Mouse (Mus musculus) left cerebral cortex, postnatal 10 days (tissue): Measurements from ENCODE around the gene Agap1. TPM values are rescaled to one million over a fixed set of nuclear protein-coding genes. Genes with fewer than 3 reads are reported as not detected.
A peak's percentile ranks its signal among the peaks of the same experiment; 100 is the strongest.

Source experiments
- DNase-seq, 2 experiments: peaks; one replicate each; pipeline ENCODE4 v3.0.0; 2021 to 2022; ENCODE audit warnings: low spot score in 2 of 2, mixed read lengths in 1 of 2; ENCODE audit errors: extremely low spot score in 1 of 2
- intact Hi-C: fragments of 180-260 bp; cut with DNase I; formaldehyde crosslinking; loops from one replicate; pipeline ENCODE4 v1.15.1; 2025
- total RNA-seq, 2 experiments: library from RNA; stranded (reverse); gene quantifications; 2 replicates each; pipeline ENCODE4 v1.2.3; 2021

Gene Agap1
- total RNA-seq, 2 experiments from 2014 or later = 300 to 303 TPM

DNA sequence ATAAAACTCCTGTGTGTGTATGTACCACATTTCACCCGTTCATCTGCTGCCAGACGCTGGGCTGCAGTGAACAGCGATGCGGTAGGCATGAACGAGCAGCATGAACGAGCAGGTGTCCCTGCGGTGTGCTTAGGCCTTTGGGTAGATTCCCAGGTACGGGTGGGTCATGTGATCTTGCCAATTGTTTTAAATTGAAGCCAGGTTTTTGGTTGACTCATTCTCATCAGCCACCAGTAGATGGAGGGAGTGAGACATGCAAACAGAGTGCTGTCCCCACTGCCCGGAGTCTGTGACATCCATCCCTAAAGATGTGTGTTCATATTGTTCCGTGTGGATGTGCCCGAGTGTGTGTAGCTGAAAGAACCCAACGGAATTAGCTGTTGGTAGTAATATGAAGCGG lies 71.2 kb downstream of the Agap1 start:
- intact Hi-C loops = loop anchor here (2.0 to 10.0 kb wide), 5 partner anchors 56 to 781 kb away; no protein-coding TSS in a partner anchor
- DNase-seq = peak in 1 of 2 experiments; percentile 52

DNA sequence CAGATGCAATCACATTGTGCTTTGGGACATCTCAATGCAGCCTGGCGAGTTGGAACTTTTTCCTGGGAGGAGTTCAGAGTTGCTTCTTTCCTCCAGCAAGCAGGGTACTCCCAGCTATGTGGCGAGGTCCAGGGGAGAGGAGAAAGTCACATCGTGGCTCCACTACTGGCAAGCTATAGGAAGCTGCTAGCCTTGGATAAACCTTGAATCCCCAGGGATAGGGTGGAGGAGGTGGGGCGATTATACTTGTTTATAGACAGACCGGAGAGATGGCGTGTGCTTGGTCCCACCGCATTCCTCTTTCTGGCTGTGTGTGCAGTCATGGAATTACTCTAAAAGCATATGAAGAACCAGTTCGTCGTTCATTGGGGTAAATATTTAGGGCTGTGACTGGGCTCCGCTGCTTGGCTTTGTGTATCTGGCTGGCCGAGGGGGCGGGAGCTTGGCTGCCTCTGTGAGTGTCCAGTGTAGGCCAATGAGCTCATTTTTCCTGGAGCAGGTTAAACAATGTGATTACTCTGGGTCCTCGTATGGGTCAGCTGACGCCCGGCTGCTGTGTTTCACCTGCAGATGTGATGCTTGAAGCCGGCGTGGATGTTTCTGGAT lies 74.2 kb downstream of the Agap1 start:
- intact Hi-C loops = loop anchor here (5.0 to 10.0 kb wide), 4 partner anchors 54 to 784 kb away; no protein-coding TSS in a partner anchor
- no peak for DNase-seq

DNA sequence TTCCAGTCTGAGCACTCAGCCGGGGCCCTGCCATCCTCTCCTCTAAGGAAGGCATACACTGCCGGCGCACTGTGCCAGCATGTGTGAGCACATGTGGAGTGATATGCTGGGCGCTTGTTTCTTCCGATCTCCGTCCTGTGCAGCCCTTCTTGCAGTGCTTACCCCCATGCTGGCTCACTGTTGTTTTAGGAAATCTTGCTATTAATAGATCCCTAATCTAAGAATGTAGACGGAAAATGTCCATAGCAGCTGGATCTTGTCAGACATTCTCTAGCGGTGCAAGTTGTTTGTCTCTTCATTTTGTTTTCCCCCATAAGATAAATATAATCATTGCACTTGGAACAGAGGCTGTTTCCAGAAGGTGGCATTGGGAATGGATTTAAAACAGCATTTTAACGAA lies 79.1 kb downstream of the Agap1 start:
- no peak for DNase-seq
- intact Hi-C loops = no loop called here

DNA sequence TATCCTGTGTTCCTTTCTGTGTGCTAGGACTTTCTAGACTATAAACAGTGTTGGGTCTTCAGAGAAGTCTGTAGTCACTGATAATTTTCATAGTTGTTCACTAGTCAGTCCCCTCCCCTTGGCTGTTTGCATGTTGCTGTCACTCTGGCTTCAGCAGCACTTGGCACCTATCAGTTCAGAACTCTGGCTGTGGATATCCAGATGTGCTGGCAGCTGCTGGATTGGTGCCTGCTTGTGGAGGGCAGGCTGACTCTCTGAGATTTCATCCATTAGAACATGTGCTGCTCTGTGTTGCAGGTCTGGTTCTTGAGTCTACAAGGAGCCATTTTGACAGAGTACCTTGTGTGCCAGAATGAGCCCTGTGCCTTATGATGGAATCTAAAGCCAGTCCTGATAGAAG lies 80.6 kb downstream of the Agap1 start:
- no peak for DNase-seq
- intact Hi-C loops = no loop called here

DNA sequence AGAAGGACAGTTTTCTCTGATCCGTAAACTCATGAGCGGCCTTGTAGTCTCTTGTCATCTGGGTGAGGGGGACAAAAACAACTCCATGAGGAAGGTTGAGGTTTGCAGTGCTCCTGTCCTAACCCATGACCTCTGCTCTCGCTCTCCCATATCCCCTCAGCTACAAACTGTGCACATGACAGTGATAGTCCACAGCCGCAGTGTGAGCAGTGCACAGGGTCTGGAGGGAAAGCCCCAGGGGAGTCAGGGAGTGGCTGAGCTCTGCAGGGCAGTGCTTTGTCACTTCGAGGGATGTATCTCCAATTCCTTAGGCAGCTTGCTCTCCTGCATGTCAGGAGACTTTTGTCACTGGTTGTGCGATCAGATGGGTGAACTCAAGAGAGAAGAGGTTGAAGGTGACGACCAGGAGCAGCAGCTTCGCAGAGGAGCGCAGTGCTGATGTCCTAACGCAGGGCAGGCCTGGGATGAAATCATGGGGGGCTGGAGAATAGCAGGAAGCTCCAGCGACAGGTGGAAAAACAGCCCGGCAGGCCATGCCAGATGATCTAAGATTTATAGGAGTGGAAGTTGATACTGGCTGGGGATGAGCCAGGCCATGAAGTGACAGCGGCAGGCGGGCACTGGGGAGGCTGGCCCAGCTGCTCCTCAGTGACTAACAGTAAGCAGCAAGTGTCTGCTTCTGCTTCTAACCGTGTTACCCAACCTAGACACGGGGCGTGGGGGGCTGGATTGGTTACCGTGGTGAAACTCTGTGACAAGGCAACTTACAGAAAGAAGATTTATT lies 83.7 kb downstream of the Agap1 start:
- intact Hi-C loops = no loop called here

DNA sequence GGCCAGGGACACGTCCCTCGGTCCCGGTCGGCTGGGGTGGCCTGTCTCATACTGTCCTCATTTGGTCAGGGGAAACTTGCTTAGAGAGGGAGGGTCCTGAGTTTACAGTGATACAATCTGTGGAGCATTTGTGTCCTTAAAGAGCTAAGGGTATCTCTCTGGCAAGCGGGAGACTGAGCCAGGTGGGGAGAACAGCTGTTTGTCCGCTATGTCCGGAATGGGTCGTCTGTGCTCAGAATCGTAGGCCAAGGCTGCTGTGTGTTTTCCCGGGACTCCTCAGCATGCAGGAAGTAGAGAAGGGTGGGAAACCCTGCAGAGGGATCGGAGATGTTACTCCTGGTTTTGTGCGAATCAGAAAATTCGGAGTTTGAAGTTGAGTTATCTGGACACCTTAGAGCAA lies 84.5 kb downstream of the Agap1 start:
- no peak for DNase-seq
- intact Hi-C loops = no loop called here

More for the DNA sequence above, 83.7 kb downstream of the Agap1 start:
- no peak for DNase-seq

DNA sequence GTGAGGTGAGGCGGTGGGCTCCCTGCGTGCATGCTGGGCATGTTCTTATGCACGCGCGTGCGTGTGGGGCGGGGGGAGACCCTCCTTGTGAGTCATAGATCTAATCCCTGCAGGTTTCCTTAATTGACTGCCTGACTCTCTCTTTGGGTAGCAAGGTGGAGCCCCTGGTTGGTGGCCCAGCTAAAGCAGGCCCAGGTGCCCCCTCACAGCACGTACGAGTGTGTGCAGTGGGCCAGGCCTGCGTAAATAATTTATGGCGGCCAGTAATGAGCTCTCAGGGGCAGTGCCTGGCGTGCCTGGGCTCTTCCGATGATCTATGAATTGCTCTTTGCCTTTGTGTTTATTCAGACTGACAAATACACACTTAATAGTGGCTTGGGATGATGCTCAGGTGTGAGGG lies 86.5 kb downstream of the Agap1 start:
- intact Hi-C loops = loop anchor here (5.0 kb wide), 1 partner anchor 86 kb away; no protein-coding TSS in a partner anchor

DNA sequence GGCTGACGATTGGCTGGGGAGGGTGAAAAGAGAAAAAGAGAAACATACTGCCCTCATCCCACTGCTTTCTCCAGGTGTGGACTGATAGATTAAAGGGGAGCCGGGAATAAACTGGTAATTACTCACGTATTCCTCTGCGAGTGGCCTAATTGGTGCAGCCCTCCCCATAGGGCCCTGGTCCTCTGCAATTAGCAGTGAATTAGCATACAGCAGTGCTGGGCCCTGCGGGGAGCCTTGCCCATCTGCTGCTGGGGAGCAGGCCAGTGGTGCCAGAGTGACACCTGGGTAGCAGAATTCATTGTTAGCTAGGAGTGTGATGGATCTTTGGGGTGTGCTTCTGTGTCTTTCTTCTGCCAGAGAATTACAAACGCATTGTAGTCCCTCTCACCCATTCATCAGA lies 87.9 kb downstream of the Agap1 start:
- intact Hi-C loops = loop anchor here (5.0 kb wide), 1 partner anchor 85 kb away; no protein-coding TSS in a partner anchor
- no peak for DNase-seq

More for the DNA sequence above, 86.5 kb downstream of the Agap1 start:
- no peak for DNase-seq

DNA sequence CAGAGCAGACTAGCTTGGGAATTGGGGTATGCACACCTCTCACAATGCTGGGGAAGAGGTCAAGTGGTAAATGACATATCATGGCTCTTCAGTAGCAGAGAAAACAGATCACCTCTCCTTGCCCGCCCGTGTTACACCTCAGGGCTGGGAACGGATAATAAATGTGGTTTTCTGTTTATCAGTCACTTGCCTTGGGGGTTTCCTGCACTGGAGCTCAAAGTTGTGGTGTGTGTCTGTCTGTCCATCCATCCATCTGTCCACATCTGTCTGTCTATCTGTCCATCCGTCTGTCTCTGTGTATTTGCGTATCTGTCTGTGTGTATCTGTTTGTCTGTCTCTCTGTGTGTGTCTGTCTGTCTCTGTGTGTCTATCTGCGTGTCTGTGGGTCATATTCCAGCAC lies 88.7 kb downstream of the Agap1 start:
- intact Hi-C loops = loop anchor here (5.0 kb wide), 1 partner anchor 84 kb away; no protein-coding TSS in a partner anchor

DNA sequence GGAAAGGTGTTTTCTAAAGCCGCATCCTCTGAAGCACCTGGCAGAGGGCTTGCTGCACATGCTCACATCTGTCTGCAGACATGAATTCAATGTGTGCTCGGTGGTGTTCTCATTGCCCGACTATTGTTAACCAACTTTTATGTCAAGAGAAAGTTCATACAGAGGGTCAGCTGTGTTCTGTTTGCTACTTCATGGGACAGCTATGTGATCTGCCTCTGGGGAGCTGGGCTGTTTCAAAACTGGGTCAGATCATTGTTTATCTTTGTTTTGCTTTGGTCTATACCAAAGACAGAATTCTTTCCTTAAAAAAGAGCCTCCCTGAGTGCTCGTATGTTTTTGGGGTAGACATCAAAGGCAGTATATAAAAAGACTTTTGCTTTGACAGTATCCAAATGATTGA lies 89.5 kb downstream of the Agap1 start:
- intact Hi-C loops = loop anchor here (5.0 kb wide), 1 partner anchor 83 kb away; no protein-coding TSS in a partner anchor
- no peak for DNase-seq

More for the DNA sequence above, 88.7 kb downstream of the Agap1 start:
- no peak for DNase-seq

DNA sequence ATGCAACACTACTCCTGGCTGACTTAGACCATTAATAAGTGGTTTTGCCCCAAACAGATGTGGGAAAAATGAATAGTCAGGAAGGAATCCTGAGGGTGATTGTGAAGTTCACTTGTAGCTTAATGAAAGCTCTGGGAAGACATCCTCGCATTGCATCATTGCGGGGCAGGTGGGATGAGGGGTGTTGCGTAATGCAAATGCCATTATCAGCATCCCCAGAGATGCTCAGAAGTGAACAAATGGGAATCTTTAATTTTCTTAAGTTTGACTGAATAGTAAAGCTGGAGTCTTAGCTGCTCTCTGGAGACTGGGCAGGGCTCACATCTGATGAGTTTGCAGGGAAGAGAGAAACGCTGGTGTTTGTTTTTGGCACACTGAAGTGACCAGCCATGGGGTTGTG lies 90.5 kb downstream of the Agap1 start:
- intact Hi-C loops = no loop called here

DNA sequence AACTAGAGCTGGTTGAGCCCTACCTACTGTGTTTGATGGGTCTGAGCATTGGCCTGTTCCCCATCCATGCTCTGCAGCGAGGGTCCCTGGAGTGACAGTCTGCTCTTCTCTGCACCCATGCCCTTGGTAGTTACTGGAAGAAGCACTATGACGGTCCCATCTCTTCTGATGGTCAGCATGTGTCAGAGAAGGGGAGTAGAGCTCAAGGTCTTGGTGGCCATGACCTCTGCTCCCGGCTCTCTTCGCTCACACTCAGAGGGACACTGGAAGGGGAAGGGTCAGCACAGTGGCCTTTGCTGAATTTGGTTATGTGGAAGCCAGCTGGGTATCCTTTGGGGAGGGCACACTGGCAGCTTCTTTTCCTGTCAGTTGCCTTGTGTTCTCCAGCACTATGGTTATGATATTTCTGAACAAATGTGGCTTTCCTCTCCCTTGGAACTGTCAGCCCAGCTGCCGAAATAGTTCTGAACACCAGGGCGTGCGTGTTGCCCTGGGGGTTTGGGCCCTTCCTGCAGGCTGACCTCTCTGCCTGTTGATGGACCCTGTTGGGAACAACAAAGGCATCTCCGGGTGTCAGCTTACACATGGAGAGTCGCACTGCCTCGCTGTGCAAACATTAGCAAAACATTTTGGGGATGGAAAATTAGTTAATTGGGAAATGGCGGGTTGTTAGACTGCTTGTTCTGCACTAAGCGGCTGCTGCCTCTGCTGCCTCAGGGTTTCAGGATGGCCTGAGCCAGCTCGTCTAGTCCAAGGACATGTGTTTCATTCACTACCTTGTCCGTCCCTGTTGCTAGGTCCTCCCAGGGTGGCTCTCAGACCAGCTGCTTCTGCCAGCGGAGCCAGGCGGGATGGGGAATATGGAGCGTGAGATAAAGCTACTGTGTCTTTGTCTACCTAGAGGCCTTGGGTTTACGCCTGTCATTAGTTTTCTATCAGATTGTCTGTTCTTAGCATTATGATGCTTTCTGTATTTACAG lies 93.2 kb downstream of the Agap1 start:
- DNase-seq = no peak
- intact Hi-C loops = no loop called here

More for the DNA sequence above, 90.5 kb downstream of the Agap1 start:
- no peak for DNase-seq

DNA sequence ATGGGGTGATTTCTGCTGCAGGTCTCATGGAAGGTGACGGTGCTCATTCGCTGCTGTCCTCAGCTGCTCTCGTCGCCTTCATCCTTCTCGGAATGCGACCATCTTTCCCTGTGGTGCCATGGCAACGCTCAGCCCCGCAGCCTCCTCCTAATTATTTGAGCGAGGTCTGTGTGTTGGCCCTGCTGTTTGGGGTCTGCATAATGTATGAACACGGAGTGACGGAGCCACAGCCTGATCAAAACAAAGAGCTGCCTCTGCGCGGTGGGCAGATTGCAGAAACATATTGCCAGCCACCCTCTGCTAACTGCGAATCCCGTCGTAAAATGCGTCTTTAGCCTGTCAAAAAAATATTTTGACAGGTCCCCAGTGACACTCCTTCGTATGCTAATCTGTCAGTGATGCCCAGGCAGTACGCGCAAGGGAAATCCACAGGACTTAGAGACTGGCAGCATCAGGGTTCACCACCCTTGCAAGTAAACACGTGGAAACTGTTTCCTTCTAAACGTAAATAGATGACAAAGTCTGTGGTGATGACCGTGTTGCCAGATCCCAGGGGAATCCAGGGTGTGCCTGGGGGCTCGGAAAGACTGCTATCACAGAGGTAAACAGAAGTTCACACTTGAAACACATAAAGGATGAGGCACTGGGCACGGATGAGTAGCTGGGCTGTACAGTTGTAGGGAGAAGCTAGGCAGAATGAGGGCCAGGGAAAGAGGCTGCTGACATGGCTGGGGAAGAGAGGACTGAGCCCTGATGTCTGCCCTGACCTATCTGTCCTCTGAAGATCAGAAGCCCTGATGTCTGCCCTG lies 95.7 kb downstream of the Agap1 start:
- DNase-seq = peak in 1 of 2 experiments; percentile 30
- intact Hi-C loops = no loop called here

DNA sequence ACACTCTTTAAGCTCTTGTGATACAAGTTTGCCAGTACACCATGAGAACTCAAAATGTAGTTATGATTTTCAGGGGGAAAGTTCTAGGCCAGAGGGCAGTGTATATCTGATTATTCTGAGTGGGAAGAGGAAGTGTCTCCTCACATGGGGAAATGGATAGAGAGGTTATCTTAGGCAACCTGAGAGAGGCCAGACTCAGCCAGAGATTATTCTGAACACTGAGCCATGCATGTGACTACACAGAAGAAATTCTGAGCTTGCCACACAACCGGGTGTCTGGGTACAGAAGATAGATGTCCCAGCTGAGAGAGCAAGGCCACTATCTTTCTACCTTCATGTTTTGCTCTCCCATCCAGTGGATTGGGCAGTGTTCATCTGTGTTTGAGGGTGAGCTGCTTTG lies 97.9 kb downstream of the Agap1 start:
- DNase-seq = no peak
- intact Hi-C loops = no loop called here

DNA sequence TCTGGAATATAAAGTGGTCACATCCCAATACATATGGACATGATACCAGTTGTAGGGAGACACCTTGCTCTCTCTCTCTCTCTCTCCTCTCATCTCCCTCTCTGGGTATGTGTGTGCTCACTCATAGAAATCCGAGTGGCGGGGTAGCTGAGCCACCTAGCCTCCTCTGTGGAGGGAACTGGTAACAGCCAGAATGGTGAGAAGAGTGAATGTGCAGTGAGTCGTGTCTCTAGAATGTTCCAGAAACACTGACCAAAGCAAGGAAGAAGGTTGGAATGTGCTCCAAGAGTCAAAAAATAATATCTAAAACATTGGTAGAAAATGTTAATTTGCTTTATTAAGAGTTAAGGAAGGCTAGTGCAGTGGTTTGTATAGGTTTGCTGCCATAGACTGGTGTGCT lies 99.2 kb downstream of the Agap1 start:
- intact Hi-C loops = no loop called here
- no peak for DNase-seq

DNA sequence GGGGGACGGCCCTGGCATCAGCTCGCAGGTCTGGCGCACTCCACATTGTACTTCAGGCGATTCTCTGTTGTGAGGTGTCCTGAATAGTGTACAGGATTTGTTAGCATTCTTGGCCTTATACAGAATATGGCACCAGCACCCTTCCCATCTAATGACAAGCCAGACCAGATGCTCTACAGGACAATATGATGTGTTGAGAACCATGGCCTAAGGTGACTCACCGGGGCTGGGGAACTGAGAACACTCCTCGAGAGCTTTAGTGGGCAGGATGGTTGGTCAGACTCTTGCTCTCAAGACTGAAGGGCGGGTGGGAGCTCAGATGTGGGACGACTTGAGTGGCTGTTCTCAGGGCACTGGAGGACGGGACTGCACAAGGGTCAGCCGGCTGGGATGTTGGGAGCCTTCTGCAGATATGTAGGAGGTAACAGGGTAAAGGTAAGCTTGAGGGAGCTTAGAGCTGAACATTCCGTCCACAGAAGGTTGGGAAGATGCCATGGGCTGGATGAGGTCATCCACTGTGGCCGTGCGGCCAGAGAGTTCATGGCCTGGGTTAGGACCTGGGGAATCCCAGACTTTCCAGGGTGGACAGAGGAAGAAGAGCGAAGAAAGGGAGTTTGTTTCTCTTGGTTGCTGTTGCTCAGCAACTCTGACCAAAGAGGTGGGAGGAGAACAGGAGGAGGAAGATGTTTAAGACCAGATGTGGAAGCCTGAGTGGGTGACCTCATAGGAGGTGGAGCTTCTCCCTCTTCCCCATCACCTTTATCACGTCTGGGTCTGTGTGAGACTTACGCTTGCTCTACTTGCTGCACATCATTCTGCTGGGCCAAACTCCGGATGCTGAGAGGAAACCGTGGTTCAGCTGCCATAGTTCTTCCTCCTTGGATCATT lies 100.6 kb downstream of the Agap1 start:
- no peak for DNase-seq
- intact Hi-C loops = no loop called here

DNA sequence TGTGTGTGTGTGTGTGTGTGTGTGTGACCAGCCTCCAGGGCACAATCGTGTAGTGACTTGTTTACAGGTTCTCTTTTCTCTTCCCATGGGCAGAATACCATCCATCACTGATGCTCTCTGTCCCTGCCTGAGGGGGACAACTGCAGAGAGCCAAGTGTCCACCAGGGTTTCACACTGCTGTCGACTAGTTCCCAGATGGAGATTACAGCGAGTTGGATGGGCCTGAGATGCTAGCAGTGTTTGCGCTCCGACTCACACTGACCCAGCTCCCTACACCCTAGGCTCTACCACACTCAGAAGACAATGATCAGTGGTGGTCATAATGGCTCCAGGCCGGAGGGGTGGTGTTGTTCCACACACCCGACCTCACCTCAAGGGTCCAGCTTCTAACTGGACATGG lies 101.4 kb downstream of the Agap1 start:
- DNase-seq = no peak
- intact Hi-C loops = no loop called here
